ENCODE assay signal across 8 mouse cellular contexts in the genomic region with DNA sequence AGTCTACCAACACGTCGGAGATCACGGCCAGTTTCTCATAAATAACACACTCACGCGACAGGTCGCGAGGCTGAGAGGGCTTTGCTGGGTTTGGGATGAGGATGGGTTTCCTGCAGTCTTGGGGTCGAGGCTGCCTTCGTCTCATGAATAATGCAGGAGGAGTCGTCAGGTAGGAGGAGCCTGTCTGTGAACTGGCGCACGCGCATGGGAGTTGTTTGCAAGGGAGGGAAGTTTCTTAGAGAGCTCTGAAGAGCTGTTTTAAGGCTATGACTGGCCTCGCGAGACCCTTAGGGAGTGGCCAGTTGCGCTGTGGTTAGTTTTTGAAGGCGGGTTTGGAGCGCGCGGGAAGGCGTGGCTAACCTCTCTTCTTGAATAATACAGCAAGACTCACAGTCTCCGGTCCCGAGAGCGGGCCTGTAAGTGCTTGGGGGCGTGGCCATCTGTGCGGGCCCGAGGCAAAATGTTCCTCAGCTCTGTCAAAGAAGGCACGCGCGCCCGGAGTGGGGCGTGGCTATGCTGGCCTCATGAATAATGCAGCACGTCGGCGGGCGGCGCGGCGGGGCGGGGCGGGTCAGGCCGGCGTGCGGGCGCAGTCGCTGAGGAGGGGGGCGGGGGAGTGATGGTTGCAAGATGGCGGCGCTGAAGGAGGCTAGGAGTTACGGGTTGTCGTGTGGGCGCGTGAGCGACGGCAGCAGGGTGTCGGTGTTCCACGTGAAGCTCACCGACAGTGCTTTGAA. TPM values are rescaled to one million over a fixed set of nuclear protein-coding genes. Genes with fewer than 3 reads are reported as not detected.
DNase-seq lines count a peak whose midpoint lies in the region; ATAC-seq lines count a peak whose summit lies in the region.

Gene Ell (plus strand): TSS at position 381 of the 737 bp plus-strand sequence.

- H3K9ac ChIP-seq in forebrain, embryonic 14.5 days (ENCODE audit: low read length) = peak within 1 kb of the TSS; percentile 78
- H3K9ac ChIP-seq in neural tube, embryonic 15.5 days (replicated peaks) = peak within 1 kb of the TSS; percentile 91

- no peaks in the 10 kb centered on the region for H3K27me3 ChIP-seq in forebrain, embryonic 14.5 days (replicated peaks; ENCODE audit: control insufficient read depth, insufficient read depth, low read length)
- no peaks in the 10 kb centered on the region for H3K27me3 ChIP-seq in neural tube, embryonic 15.5 days (replicated peaks)

- peaks cover 30% of the 10 kb centered on the region for H3K36me3 ChIP-seq in forebrain, embryonic 14.5 days (ENCODE audit: control insufficient read depth, insufficient read depth, low read length)
- H3K36me3 ChIP-seq in neural tube, embryonic 15.5 days = peaks cover 28% of the 10 kb centered on the region

- WGBS in forebrain, embryonic 14.5 days = under 1% methylated on average over 57 of the region's 58 CpGs
- WGBS in neural tube, embryonic 15.5 days = under 1% methylated on average over 58 of the region's 58 CpGs

- peak within 1 kb of the TSS; percentile 80 for H3K4me3 ChIP-seq in forebrain, embryonic 14.5 days (ENCODE audit: low read depth, low read length)
- peak within 1 kb of the TSS; percentile 88 for H3K4me3 ChIP-seq in neural tube, embryonic 15.5 days (replicated peaks)

- no peaks in the 10 kb centered on the region for H3K9me3 ChIP-seq in forebrain, embryonic 14.5 days (replicated peaks; ENCODE audit: control insufficient read depth, low read length)
- no peaks in the 10 kb centered on the region for H3K9me3 ChIP-seq in neural tube, embryonic 15.5 days (replicated peaks)

- peak; percentile 89 for ATAC-seq in forebrain, embryonic 14.5 days
- ATAC-seq in neural tube, embryonic 15.5 days (ENCODE audit: low FRiP score) = peak; percentile 91

- peak; percentile 100 for DNase-seq in ES-CJ7 (ENCODE audit: low read depth, low spot score)
- peak; percentile 98 for DNase-seq in cerebellum, adult 11 months
- peak; percentile 99 for DNase-seq in forebrain, embryonic 14.5 days (ENCODE audit: low spot score)
- peak; percentile 99 to 100 for DNase-seq in heart, postnatal 14 days
- peak; percentile 100 for DNase-seq in layer of hippocampus, adult 11-12 months (ENCODE audit: low spot score)
- DNase-seq in lung, adult 18-20 months = peak; percentile 100
- peak; percentile 99 for DNase-seq in testis, postnatal 14 days (ENCODE audit: low spot score)

- peak within 1 kb of the TSS; percentile 95 for H3K4me2 ChIP-seq in forebrain, embryonic 14.5 days (ENCODE audit: low read length)
- H3K4me2 ChIP-seq in neural tube, embryonic 15.5 days = peak within 1 kb of the TSS; percentile 93

- peaks cover 12% of the 10 kb centered on the region for H3K4me1 ChIP-seq in forebrain, embryonic 14.5 days (ENCODE audit: control insufficient read depth, insufficient read depth, low read length)
- peaks cover 48% of the 10 kb centered on the region for H3K4me1 ChIP-seq in neural tube, embryonic 15.5 days

- peak within 1 kb of the TSS; percentile 90 for H3K27ac ChIP-seq in forebrain, embryonic 14.5 days (ENCODE audit: low read depth, low read length)
- H3K27ac ChIP-seq in neural tube, embryonic 15.5 days (replicated peaks) = peak within 1 kb of the TSS; percentile 97

- intact Hi-C loops in heart, postnatal 14 days (cut with DNase I) = loop anchor here (1.0 kb wide), 1 partner anchor 29 kb away; the partner anchor contains the start of gene Uba52

RNA-seq across cellular contexts. Expression of gene Ell, which starts in this region (rescaled TPM):
- 15.1 TPM in 2 replicates for polyA plus RNA-seq in forebrain, embryonic 14.5 days (2014; fragmentation: Nextera tagmentation; extraction: Ambion mirVana)
- total RNA-seq in heart, postnatal 14 days (2021) = 10 to 100 TPM; 15.5 to 16.5 TPM
- 14.7 and 19.2 TPM in 2 replicates for polyA plus RNA-seq in neural tube, embryonic 15.5 days (2015; fragmentation: Nextera tagmentation; extraction: Ambion mirVana)

Comparison
In these comparisons a context has a peak if more than half of its experiments do, and no peak if none do; other contexts are left out.
1. Peak in every context shown above with its lines: DNase-seq, ATAC-seq, H3K4me3 ChIP-seq and H3K27ac ChIP-seq.